Mouse (Mus musculus) kidney, embryonic 15.5 days (tissue): Measurements from ENCODE around the gene Acpp. TPM values are rescaled to one million over a fixed set of nuclear protein-coding genes. Genes with fewer than 3 reads are reported as not detected.

ENCODE experiments used
- ATAC-seq: fragments of 200-750 bp; cut with Nextera tagmentation; replicated peaks from 2 replicates; pipeline ENCODE4 v1.8.0; 2017; ENCODE audit warnings: moderate TSS enrichment; ENCODE audit not compliant: low FRiP score
- H3K27ac ChIP-seq: fragments of 300-500 bp; sonication (generic); 2 replicates; pipeline ENCODE4 v1.5.1; 2015; ENCODE audit warnings: mild to moderate bottlenecking, inconsistent platforms
- H3K27me3 ChIP-seq: fragments of 300-500 bp; sonication (generic); 2 replicates; pipeline ENCODE4 v1.6.1; 2015; ENCODE audit warnings: inconsistent platforms
- H3K36me3 ChIP-seq: fragments of 300-500 bp; sonication (generic); 2 replicates; pipeline ENCODE4 v1.6.1; 2015; ENCODE audit warnings: inconsistent platforms
- H3K4me1 ChIP-seq: fragments of 300-500 bp; sonication (generic); 2 replicates; pipeline ENCODE4 v1.6.1; 2015; ENCODE audit warnings: inconsistent platforms
- H3K4me2 ChIP-seq: fragments of 300-500 bp; sonication (generic); 2 replicates; pipeline ENCODE4 v1.6.1; 2015; ENCODE audit warnings: moderate library complexity, mild to moderate bottlenecking, inconsistent platforms
- H3K4me3 ChIP-seq: fragments of 300-500 bp; sonication (generic); replicated peaks from 2 replicates; pipeline ENCODE4 v1.5.1; 2015; ENCODE audit warnings: mild to moderate bottlenecking, inconsistent platforms
- H3K9ac ChIP-seq: fragments of 300-500 bp; sonication (generic); 2 replicates; pipeline ENCODE4 v1.6.1; 2015; ENCODE audit warnings: mild to moderate bottlenecking, inconsistent platforms
- H3K9me3 ChIP-seq: fragments of 300-500 bp; sonication (generic); replicated peaks from 2 replicates; pipeline ENCODE4 v1.6.1; 2016; ENCODE audit warnings: inconsistent platforms
- WGBS: fragments of 180-500 bp; shearing (Covaris S2); methylation state at CpG from one replicate; pipeline ENCODE4 v1.1.7; 2015; ENCODE audit warnings: mixed read lengths; 5-methylcytosine and 5-hydroxymethylcytosine counted together
- polyA plus RNA-seq: library from polyadenylated mRNA; unstranded; fragments of >200 nt; fragmentation: Nextera tagmentation; extraction: Ambion mirVana; gene quantifications from 2 replicates; pipeline ENCODE4 v1.2.1, GENCODE M21; 2015

Gene Acpp
- polyA plus RNA-seq, 1 experiment from 2014 or later: 1.7 TPM

DNA sequence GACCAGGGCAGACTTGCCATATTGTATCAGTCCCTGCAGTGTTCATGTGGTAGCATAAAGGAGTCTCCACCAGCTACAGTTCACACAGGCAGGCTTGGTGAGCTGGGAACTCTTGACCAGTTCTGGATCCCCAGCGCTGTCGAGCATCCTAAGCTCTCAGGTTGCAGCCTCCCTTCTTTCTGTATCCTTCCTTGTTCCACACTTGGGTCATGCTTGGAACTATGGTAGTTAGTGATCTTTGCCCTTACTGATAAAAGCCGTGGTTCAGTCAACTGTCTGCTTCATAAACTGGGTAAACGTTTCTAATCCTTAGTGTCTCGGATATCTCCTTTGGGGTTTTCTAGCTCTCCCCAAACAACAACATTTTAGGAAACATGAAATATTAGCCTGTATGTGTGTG, 1.9 kb upstream of the Acpp start:
- WGBS: 80% methylated on average over 5 of the region's 5 CpGs
- peaks cover 12% of the 10 kb centered on the region for H3K4me1 ChIP-seq
- H3K27ac ChIP-seq: no peak overlapping the region
- H3K27me3 ChIP-seq: no peaks in the 10 kb centered on the region
- ATAC-seq: no peak
- H3K9me3 ChIP-seq: no peaks in the 10 kb centered on the region
- no peaks in the 10 kb centered on the region for H3K36me3 ChIP-seq
- no peak overlapping the region for H3K9ac ChIP-seq
- no peak overlapping the region for H3K4me3 ChIP-seq
- H3K4me2 ChIP-seq: no peak overlapping the region

DNA sequence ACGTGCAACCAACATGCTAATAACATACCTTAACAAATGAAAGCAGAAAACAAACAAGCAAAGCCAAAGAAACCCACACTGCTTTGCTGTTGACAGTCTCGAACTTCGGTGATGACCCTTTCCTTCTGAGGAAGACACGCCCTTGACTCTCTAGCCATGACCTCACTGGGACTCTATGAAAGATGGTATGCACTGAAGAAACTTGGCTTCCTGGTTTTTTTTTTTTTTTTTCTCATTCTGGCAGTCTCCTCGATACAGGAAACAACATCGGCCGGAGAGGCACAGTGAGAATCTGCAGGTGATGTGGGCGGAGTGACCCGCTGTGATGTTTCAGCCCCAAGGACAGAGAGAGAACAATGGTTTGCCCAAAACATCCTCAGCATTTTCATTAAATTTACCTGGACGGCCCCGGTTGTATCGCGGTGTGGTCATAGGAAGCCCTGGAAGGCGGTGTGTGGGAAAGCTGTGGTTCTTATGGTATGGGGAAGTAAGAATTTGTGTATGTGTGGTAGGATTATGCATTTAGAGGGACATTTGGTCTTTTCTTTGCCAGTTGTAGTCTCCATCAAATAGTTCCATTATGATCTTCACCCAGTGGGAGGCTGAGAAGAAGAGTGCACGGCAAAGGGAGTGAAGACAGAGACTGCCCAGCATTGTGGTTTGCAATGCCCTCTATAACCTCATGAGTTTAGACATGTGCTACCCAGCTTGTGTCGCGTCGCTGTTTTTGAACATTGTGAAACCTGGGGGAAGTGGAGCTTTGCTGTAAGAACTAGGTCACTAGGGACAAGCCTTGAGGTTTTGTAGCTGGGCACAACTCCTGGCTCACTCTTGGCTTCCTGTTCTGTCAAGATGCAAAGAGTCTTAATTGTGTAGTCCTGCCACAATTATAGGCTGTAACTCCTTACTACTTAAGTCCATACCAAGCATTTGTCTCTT, 1.2 kb upstream of the Acpp start:
- Histone ChIP-seq H3K4me2 (no peak overlapping the region), H3K4me3 (no peak overlapping the region), H3K9me3 (no peaks in the 10 kb centered on the region), H3K36me3 (no peaks in the 10 kb centered on the region), H3K27ac (no peak overlapping the region), H3K27me3 (no peaks in the 10 kb centered on the region), H3K4me1 (peaks cover 12% of the 10 kb centered on the region), H3K9ac (no peak overlapping the region)
- WGBS: 85% methylated on average over 18 of the region's 18 CpGs
- no peak for ATAC-seq

DNA sequence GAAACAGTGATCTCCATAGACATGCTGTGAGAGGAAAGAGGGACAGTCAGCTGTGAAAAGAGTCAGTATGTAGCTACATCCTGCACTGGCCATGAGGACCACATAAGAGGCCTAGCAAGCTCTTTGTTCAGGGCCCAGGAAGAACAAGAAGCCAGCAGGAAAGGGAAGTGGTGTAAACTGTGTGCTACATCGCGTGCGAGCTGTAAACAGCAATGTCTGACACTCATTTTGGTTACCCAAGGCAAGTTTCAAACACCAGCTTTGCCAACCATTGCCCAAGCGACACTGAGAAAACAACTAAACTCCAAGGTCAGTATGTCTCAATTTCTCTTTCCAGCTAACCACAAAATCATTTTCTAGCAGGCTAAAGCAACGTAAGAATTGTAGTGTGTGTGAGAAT, 6.2 kb downstream of the Acpp start:
- no peak for ATAC-seq
- H3K9ac ChIP-seq: no peak overlapping the region
- H3K4me3 ChIP-seq: no peak overlapping the region
- no peak overlapping the region for H3K27ac ChIP-seq
- no peaks in the 10 kb centered on the region for H3K36me3 ChIP-seq
- H3K27me3 ChIP-seq: no peaks in the 10 kb centered on the region
- WGBS: 87% methylated on average over 5 of the region's 5 CpGs
- H3K9me3 ChIP-seq: no peaks in the 10 kb centered on the region
- no peaks in the 10 kb centered on the region for H3K4me1 ChIP-seq
- no peak overlapping the region for H3K4me2 ChIP-seq

GRCm38 (mm10) chr9:104328655-104329054, 8.9 kb downstream of the Acpp start:
- WGBS: 52% methylated on average over 4 of the region's 4 CpGs
- H3K9me3 ChIP-seq: no peaks in the 10 kb centered on the region
- no peak for ATAC-seq
- no peak overlapping the region for H3K27ac ChIP-seq
- no peaks in the 10 kb centered on the region for H3K4me1 ChIP-seq
- H3K36me3 ChIP-seq: no peaks in the 10 kb centered on the region
- no peaks in the 10 kb centered on the region for H3K27me3 ChIP-seq
- no peak overlapping the region for H3K4me2 ChIP-seq
- no peak overlapping the region for H3K9ac ChIP-seq
- H3K4me3 ChIP-seq: no peak overlapping the region

DNA sequence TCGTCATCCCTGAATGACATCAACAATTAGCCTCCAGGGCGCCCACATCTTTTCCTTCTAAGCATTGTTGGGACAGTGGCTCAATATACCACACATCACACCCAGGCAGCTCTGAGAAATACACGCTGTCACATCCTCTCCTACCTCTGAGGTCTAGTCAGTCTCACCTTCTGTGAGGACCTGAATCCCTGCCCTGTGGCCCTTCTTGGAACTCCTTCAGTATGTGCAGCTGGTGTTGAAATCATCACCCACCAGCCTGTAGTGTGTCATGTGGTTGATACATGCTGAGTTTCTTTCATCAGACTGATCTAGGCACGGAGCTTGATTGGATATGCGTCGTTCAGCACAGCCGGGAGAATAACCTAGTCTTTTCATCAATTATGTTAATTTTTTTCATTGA, 16.0 kb downstream of the Acpp start:
- 58% methylated on average over 7 of the region's 7 CpGs for WGBS
- Histone ChIP-seq H3K4me2 (no peak overlapping the region), H3K4me3 (no peak overlapping the region), H3K27ac (no peak overlapping the region), H3K27me3 (no peaks in the 10 kb centered on the region), H3K4me1 (peaks cover 5% of the 10 kb centered on the region; the same call in 1 of the 2 replicates), H3K9me3 (no peaks in the 10 kb centered on the region), H3K36me3 (no peaks in the 10 kb centered on the region), H3K9ac (no peak overlapping the region)
- ATAC-seq: no peak

DNA sequence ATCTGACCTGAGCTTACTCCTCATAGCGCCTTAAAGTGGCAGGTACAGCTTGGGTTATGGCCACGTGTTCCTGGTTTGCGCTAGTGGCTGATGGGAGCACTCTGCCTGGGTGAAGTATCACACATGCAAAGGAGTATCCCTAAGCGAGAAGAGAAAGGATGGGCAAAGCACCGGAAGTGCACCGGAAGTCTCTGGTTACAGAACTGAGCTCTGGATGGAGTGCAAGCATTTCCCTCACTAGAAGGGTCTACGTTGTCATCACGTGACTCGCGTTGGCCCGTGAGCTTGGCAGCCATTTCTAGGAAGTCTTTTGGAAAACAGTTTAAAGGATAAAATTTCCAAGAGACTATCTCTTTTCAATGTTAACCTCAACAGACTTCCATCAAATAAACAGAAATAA, 21.2 kb downstream of the Acpp start:
- no peaks in the 10 kb centered on the region for H3K36me3 ChIP-seq
- no peak overlapping the region for H3K27ac ChIP-seq
- no peak overlapping the region for H3K4me3 ChIP-seq
- no peak overlapping the region for H3K9ac ChIP-seq
- ATAC-seq: no peak
- peaks cover 3% of the 10 kb centered on the region; the same call in 1 of the 2 replicates for H3K4me1 ChIP-seq
- 88% methylated on average over 11 of the region's 11 CpGs for WGBS
- H3K27me3 ChIP-seq: no peaks in the 10 kb centered on the region
- no peak overlapping the region for H3K4me2 ChIP-seq
- H3K9me3 ChIP-seq: no peaks in the 10 kb centered on the region

DNA sequence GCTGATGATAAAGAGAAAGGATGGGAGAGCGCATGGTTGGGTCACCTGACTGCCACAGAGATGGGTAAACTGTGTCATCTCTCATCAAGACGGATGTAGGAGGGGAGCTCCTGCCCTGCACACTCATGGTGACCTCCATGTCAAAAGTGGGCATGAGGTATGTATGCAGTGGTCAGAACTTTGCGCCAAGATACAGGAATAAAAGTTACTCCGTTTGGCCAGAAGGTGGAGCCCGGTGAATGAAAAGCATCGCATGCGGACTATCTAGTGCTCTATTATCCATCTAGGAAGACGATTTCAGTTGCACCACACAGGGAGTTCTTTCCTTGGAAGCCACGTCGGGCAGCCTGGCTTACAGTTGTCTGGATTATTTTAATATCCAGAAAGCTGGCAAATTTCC, 22.0 kb downstream of the Acpp start:
- H3K4me3 ChIP-seq: no peak overlapping the region
- H3K36me3 ChIP-seq: no peaks in the 10 kb centered on the region
- H3K4me1 ChIP-seq: no peaks in the 10 kb centered on the region
- H3K9ac ChIP-seq: no peak overlapping the region
- 10% methylated on average over 10 of the region's 10 CpGs for WGBS
- H3K27ac ChIP-seq: no peak overlapping the region
- no peak overlapping the region for H3K4me2 ChIP-seq
- peak; percentile 56 for ATAC-seq
- H3K9me3 ChIP-seq: no peaks in the 10 kb centered on the region
- H3K27me3 ChIP-seq: no peaks in the 10 kb centered on the region

GRCm38 (mm10) chr9:104306734-104307133, 30.8 kb downstream of the Acpp start:
- H3K4me2 ChIP-seq: no peak overlapping the region

GRCm38 (mm10) chr9:104305333-104306111, 32.0 kb downstream of the Acpp start:
- H3K4me2 ChIP-seq: no peak overlapping the region
- H3K4me3 ChIP-seq: no peak overlapping the region
- no peak; the same call in 1 of the 2 replicates for ATAC-seq
- H3K27me3 ChIP-seq: no peaks in the 10 kb centered on the region
- H3K36me3 ChIP-seq: no peaks in the 10 kb centered on the region
- 0 out of 2 replicates have a peak, but pooled peaks cover 11% of the 10 kb centered on the region for H3K4me1 ChIP-seq
- no peak overlapping the region for H3K9ac ChIP-seq
- H3K27ac ChIP-seq: peak overlapping the region; percentile 91
- H3K9me3 ChIP-seq: no peaks in the 10 kb centered on the region
- 87% methylated on average over 6 of the region's 6 CpGs for WGBS

More at GRCm38 (mm10) chr9:104306734-104307133, 30.8 kb downstream of the Acpp start:
- WGBS: 16% methylated on average over 6 of the region's 6 CpGs
- Histone ChIP-seq H3K27ac (no peak overlapping the region), H3K4me3 (no peak overlapping the region), H3K27me3 (no peaks in the 10 kb centered on the region), H3K4me1 (0 out of 2 replicates have a peak, but pooled peaks cover 11% of the 10 kb centered on the region), H3K9me3 (no peaks in the 10 kb centered on the region), H3K9ac (no peak overlapping the region), H3K36me3 (no peaks in the 10 kb centered on the region)
- ATAC-seq: no peak

- Histone ChIP-seq H3K4me1 (0 out of 2 replicates have a peak, but pooled peaks cover 11% of the 10 kb centered on the region), H3K4me3 (no peak overlapping the region), H3K9me3 (no peaks in the 10 kb centered on the region), H3K4me2 (no peak overlapping the region), H3K27ac (peak overlapping the region; percentile 91), H3K27me3 (no peaks in the 10 kb centered on the region), H3K9ac (no peak overlapping the region), H3K36me3 (no peaks in the 10 kb centered on the region)
- WGBS: 31% methylated on average over 10 of the region's 10 CpGs
- peak; percentile 86 for ATAC-seq
These were observed 32.7 kb downstream of the Acpp start for GRCm38 (mm10) chr9:104304800-104305199.

- Histone ChIP-seq H3K9ac (no peak overlapping the region), H3K4me2 (no peak overlapping the region), H3K27me3 (no peaks in the 10 kb centered on the region), H3K36me3 (no peaks in the 10 kb centered on the region), H3K4me3 (no peak overlapping the region), H3K4me1 (0 out of 2 replicates have a peak, but pooled peaks cover 11% of the 10 kb centered on the region), H3K27ac (peak overlapping the region; percentile 91), H3K9me3 (no peaks in the 10 kb centered on the region)
- peak; percentile 31 for ATAC-seq
- WGBS: 25% methylated on average over 4 of the region's 4 CpGs
These were observed 33.2 kb downstream of the Acpp start for GRCm38 (mm10) chr9:104304376-104304775.

DNA sequence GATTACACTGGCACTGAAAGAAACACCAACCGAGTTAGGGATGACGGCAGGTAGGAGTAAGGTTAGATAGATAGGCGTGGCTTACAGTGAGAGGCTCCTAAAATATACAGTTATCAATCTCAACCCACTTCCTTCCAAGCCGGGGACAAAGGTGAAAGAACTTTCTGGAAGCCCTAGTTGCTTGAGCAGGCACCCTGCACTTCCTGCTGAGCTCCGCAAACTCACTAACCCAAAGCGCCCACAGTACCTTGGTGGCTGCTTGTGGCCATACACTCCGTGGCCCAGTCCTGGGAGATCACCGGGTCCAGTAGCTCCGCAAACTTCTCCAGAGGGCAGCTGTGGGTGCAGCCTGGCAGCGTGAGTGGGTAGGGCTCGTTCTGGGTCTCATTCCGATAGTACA, 37.0 kb downstream of the Acpp start:
- Histone ChIP-seq H3K27ac (no peak overlapping the region), H3K4me3 (no peak overlapping the region), H3K9ac (no peak overlapping the region), H3K9me3 (no peaks in the 10 kb centered on the region), H3K36me3 (no peaks in the 10 kb centered on the region), H3K4me1 (0 out of 2 replicates have a peak, but pooled peaks cover 9% of the 10 kb centered on the region), H3K4me2 (no peak overlapping the region), H3K27me3 (no peaks in the 10 kb centered on the region)
- no peak for ATAC-seq
- WGBS: 82% methylated on average over 12 of the region's 12 CpGs
